Mouse (Mus musculus) myocyte (in vitro differentiated cells): ENCODE results near the gene Btn1a1.

Experiments used
- E2F4 ChIP-seq: IDR thresholded peaks from one replicate; pipeline ENCODE4 v1.6.1; 2011; ENCODE audit warnings: mild to moderate bottlenecking, control low read depth, moderate library complexity; ENCODE audit not compliant: insufficient read depth
- MAX ChIP-seq: IDR thresholded peaks from one replicate; pipeline ENCODE4 v1.6.1; 2011; ENCODE audit warnings: low read depth, mild to moderate bottlenecking, control low read depth
- MYOD1 ChIP-seq, 3 experiments: IDR thresholded peaks; one replicate each; pipeline ENCODE4 v1.6.1; 2011; ENCODE audit warnings: control low read depth in 2 of 3, low read depth in 2 of 3, mild to moderate bottlenecking in 2 of 3, moderate library complexity in 1 of 3; ENCODE audit not compliant: insufficient read length in 2 of 3, control insufficient read depth in 1 of 3
- MYOG ChIP-seq, 3 experiments: IDR thresholded peaks; one replicate each; pipeline ENCODE4 v1.6.1; 2011; ENCODE audit warnings: control low read depth in 2 of 3, low read depth in 2 of 3, mild to moderate bottlenecking in 2 of 3; ENCODE audit not compliant: insufficient read length in 2 of 3, control insufficient read depth in 1 of 3, insufficient read depth in 1 of 3
- POLR2A ChIP-seq: IDR thresholded peaks from one replicate; pipeline ENCODE4 v1.6.1; 2011; ENCODE audit warnings: low read depth, mild to moderate bottlenecking, control low read depth, moderate library complexity; ENCODE audit not compliant: insufficient read length
- SRF ChIP-seq: IDR thresholded peaks from one replicate; pipeline ENCODE4 v1.6.1; 2011; ENCODE audit warnings: low read depth; ENCODE audit not compliant: control insufficient read depth, insufficient read length
- TCF12 ChIP-seq: IDR thresholded peaks from one replicate; pipeline ENCODE4 v1.6.1; 2011; ENCODE audit warnings: mild to moderate bottlenecking, control low read depth; ENCODE audit not compliant: poor library complexity, insufficient read depth, severe bottlenecking
- USF1 ChIP-seq: IDR thresholded peaks from one replicate; pipeline ENCODE4 v1.6.1; 2011; ENCODE audit warnings: low read depth, mild to moderate bottlenecking, control low read depth, moderate library complexity

GRCm38 (mm10) chr13:23453926-23454325 lies 11.8 kb downstream of the Btn1a1 start:
- TF ChIP-seq TCF12 (no peak), MAX (no peak), POLR2A (no peak), E2F4 (no peak), SRF (no peak), USF1 (no peak), MYOG (IDR thresholded peaks at IDR 0.05; ENCODE audit: control insufficient read depth in 1 of 3, insufficient read depth in 1 of 3, insufficient read length in 2 of 3, low read depth in 2 of 3) (no peak), MYOD1 (IDR thresholded peaks at IDR 0.05; ENCODE audit: control insufficient read depth in 1 of 3, insufficient read length in 2 of 3, low read depth in 2 of 3) (no peak)
